10 mouse cellular contexts compared by ENCODE assay signal in the genomic region with DNA sequence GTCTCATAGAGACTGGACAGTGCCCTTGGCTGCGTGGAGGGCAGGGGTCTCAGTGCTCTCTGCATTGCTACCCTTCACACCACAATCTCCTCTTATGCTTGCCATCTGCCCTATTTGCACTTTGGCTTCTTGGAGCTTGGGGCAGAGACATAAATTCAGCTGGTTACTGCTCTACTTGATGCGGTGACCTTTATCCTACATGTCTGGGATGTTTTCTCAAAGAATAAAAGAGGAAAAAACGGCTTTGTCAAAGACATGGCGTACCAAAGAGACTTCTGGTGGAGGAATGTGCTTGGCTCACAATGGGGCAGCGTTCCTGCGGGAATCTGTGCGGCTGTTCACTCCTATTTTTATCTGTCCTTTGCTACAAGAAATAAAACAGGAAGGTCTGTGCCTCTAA. TPM values are rescaled to one million over a fixed set of nuclear protein-coding genes. Genes with fewer than 3 reads are reported as not detected.
A peak's percentile ranks its signal among the peaks of the same experiment; 100 is the strongest.
DNase-seq lines count a peak whose midpoint lies in the region; ATAC-seq lines count a peak whose summit lies in the region.
"Had no signal": no experiment of that assay in that cellular context is flagged by ENCODE, and none has a peak within 500 bp of the region (broad histone marks: within the 10 kb centered on the region; RNA-seq: fewer than 3 reads in every experiment).

No protein-coding gene starts in this region.

- H3K4me1 ChIP-seq in forebrain, embryonic 11.5 days (replicated peaks; ENCODE audit: control insufficient read depth, insufficient read depth, low read length), result 0 out of 2 replicates have a peak, but pooled peaks cover 2% of the 10 kb centered on the region
- 0 out of 2 replicates have a peak, but pooled peaks cover 3% of the 10 kb centered on the region for H3K4me1 ChIP-seq in forebrain, embryonic 13.5 days

- H3K27me3 ChIP-seq in forebrain, embryonic 11.5 days (ENCODE audit: control insufficient read depth, insufficient read depth, low read length), result no peaks in the 10 kb centered on the region
- peaks cover 2% of the 10 kb centered on the region; the same call in 1 of the 2 replicates for H3K27me3 ChIP-seq in forebrain, embryonic 13.5 days
- H3K27me3 ChIP-seq: lung, embryonic 15.5 days; midbrain, embryonic 13.5 days had no signal

- H3K9ac ChIP-seq in forebrain, embryonic 11.5 days (ENCODE audit: low read length), result no peak overlapping the region
- no peak overlapping the region for H3K9ac ChIP-seq in forebrain, embryonic 13.5 days
- H3K9ac ChIP-seq: lung, embryonic 15.5 days; midbrain, embryonic 13.5 days had no signal

- H3K4me2 ChIP-seq in forebrain, embryonic 11.5 days (ENCODE audit: low read depth, low read length, severe bottlenecking), result no peak overlapping the region
- H3K4me2 ChIP-seq in forebrain, embryonic 13.5 days, result no peak overlapping the region
- H3K4me2 ChIP-seq: lung, embryonic 15.5 days; midbrain, embryonic 13.5 days had no signal

- WGBS in forebrain, embryonic 11.5 days, result 80% methylated on average over 7 of the region's 7 CpGs
- WGBS in forebrain, embryonic 13.5 days, result 80% methylated on average over 7 of the region's 7 CpGs

- no peak overlapping the region for H3K4me3 ChIP-seq in forebrain, embryonic 11.5 days (ENCODE audit: low read depth, low read length)
- H3K4me3 ChIP-seq in forebrain, embryonic 13.5 days, result no peak overlapping the region
- H3K4me3 ChIP-seq: lung, embryonic 15.5 days; midbrain, embryonic 13.5 days had no signal

- H3K36me3 ChIP-seq in forebrain, embryonic 11.5 days (ENCODE audit: control insufficient read depth, insufficient read depth, low read length), result no peaks in the 10 kb centered on the region
- H3K36me3 ChIP-seq in forebrain, embryonic 13.5 days (ENCODE audit: poor library complexity, severe bottlenecking), result no peaks in the 10 kb centered on the region
- H3K36me3 ChIP-seq: lung, embryonic 15.5 days; midbrain, embryonic 13.5 days had no signal

- no peak overlapping the region for H3K27ac ChIP-seq in forebrain, embryonic 11.5 days (ENCODE audit: low read depth, low read length)
- H3K27ac ChIP-seq in forebrain, embryonic 13.5 days, result no peak overlapping the region
- H3K27ac ChIP-seq: lung, embryonic 15.5 days; midbrain, embryonic 13.5 days had no signal

- DNase-seq in forebrain, embryonic 11.5 days (ENCODE audit: low spot score), result peak; percentile 39
- DNase-seq in urinary bladder, adult 2 months (ENCODE audit: low spot score), result peak; percentile 15
- no peak for DNase-seq in urinary bladder, postnatal 4 days (ENCODE audit: low spot score in 2 of 2)
- peak; percentile 20 for DNase-seq in kidney, postnatal 14 days
- no peak for DNase-seq in adrenal gland, postnatal 36 days
- no peak for DNase-seq in thymus, postnatal 4 days
- DNase-seq in cerebellum, postnatal 10 days, result no peak

- H3K9me3 ChIP-seq in forebrain, embryonic 11.5 days (ENCODE audit: control insufficient read depth, low read length), result no peaks in the 10 kb centered on the region
- 0 out of 2 replicates have a peak, but pooled peaks cover 10% of the 10 kb centered on the region for H3K9me3 ChIP-seq in forebrain, embryonic 13.5 days (replicated peaks)
- H3K9me3 ChIP-seq: lung, embryonic 15.5 days; midbrain, embryonic 13.5 days had no signal

- ATAC-seq in forebrain, embryonic 11.5 days (replicated peaks; ENCODE audit: low FRiP score), result no peak
- ATAC-seq in forebrain, embryonic 13.5 days, result no peak
- ATAC-seq: midbrain, embryonic 13.5 days had no signal

RNA-seq across cellular contexts. Expression of gene Cdc7, which starts 56.2 kb away (rescaled TPM):
- 66.9 and 69.3 TPM in 2 replicates for polyA plus RNA-seq in forebrain, embryonic 11.5 days (2014; fragmentation: Nextera tagmentation; extraction: Ambion mirVana)
- polyA plus RNA-seq in forebrain, embryonic 13.5 days (2015; fragmentation: Nextera tagmentation; extraction: Ambion mirVana), result 43.1 and 47.7 TPM in 2 replicates
- polyA plus RNA-seq in urinary bladder, adult 2 months (2012; rRNA removed), result 3.4 and 5.4 TPM in 2 replicates
- total RNA-seq in adrenal gland, postnatal 36 days (2021), result 1 to 10 TPM; 2.3 to 3.6 TPM

Comparison
In these comparisons a context has a peak if more than half of its experiments do, and no peak if none do; other contexts are left out.
1. DNase-seq: peak in forebrain, embryonic 11.5 days (single experiment), urinary bladder, adult 2 months (single experiment) and kidney, postnatal 14 days (single experiment); none in urinary bladder, postnatal 4 days (0 of 2), adrenal gland, postnatal 36 days (0 of 2), thymus, postnatal 4 days (single experiment) and cerebellum, postnatal 10 days (0 of 2).